8 mouse cellular contexts compared by ENCODE assay signal in the genomic region with DNA sequence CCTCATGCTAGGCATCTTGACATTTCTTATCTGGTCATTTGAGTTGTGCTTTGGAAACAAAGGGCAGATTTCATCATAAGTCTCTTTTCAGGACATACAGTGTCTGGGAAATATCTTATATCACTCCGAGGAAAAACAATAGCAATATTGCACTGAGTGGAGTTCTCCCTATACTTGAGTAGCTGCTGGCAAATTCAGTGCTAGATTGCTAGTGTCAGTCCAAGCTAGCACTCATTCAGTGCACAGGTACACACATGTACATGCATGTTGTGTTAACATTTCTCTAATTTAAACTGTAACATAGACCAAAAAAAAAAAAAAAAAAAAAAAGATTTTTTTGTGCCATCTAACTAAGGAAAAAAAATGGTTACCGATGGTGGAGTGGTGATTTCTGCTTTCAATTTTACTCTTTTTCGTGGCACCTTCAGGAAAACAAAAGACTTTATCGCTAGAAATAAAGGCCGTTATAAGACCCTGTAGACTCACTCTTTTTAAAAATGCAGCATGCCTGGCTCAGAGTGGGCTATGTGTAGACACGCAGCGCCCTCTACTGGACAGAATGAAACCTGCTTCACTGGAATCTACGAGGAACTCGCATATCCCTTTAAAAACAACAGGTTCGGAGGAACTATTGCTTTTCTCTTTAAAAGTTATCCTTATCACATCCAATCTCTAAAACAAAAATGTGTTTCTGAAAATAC.
A peak's percentile ranks its signal among the peaks of the same experiment; 100 is the strongest.
DNase-seq lines count a peak whose midpoint lies in the region; ATAC-seq and TF ChIP-seq lines count a peak whose summit lies in the region.

No protein-coding gene starts in this region.

- H3K4me2 ChIP-seq in embryonic facial prominence, embryonic 14.5 days (ENCODE audit: low read depth, low read length) = peak overlapping the region; percentile 53
- H3K4me2 ChIP-seq in kidney, embryonic 14.5 days (replicated peaks; ENCODE audit: low read depth, low read length) = peak overlapping the region; percentile 56
- H3K4me2 ChIP-seq in limb, embryonic 14.5 days (replicated peaks; ENCODE audit: low read depth, low read length, severe bottlenecking) = peak overlapping the region; percentile 51
- peak overlapping the region; percentile 53 for H3K4me2 ChIP-seq in midbrain, embryonic 16.5 days (ENCODE audit: low read length)

- H3K9ac ChIP-seq in embryonic facial prominence, embryonic 14.5 days (ENCODE audit: low read depth, low read length) = peak overlapping the region; percentile 51
- H3K9ac ChIP-seq in kidney, embryonic 14.5 days (ENCODE audit: low read depth, low read length) = 0 out of 2 replicates have a peak overlapping the region, but pooled peaks have one; percentile 23
- H3K9ac ChIP-seq in limb, embryonic 14.5 days (ENCODE audit: low read depth, low read length, severe bottlenecking) = peak overlapping the region; percentile 59
- H3K9ac ChIP-seq in midbrain, embryonic 16.5 days (ENCODE audit: low read depth, low read length) = no peak overlapping the region; the same call in 1 of the 2 replicates

- H3K27ac ChIP-seq in embryonic facial prominence, embryonic 14.5 days (replicated peaks; ENCODE audit: low read depth, low read length) = 0 out of 2 replicates have a peak overlapping the region, but pooled peaks have one; percentile 44
- H3K27ac ChIP-seq in kidney, embryonic 14.5 days (ENCODE audit: low read depth, low read length) = no peak overlapping the region
- 0 out of 2 replicates have a peak overlapping the region, but pooled peaks have one; percentile 15 for H3K27ac ChIP-seq in limb, embryonic 14.5 days (replicated peaks; ENCODE audit: low read depth, low read length)
- H3K27ac ChIP-seq in midbrain, embryonic 16.5 days (ENCODE audit: low read length) = no peak overlapping the region

- no peaks in the 10 kb centered on the region for H3K9me3 ChIP-seq in embryonic facial prominence, embryonic 14.5 days (ENCODE audit: control insufficient read depth, low read length)
- no peaks in the 10 kb centered on the region for H3K9me3 ChIP-seq in kidney, embryonic 14.5 days (ENCODE audit: control insufficient read depth, low read length)
- H3K9me3 ChIP-seq in limb, embryonic 14.5 days (ENCODE audit: control insufficient read depth, low read length) = no peaks in the 10 kb centered on the region
- H3K9me3 ChIP-seq in midbrain, embryonic 16.5 days (replicated peaks; ENCODE audit: control insufficient read depth, low read length, poor library complexity, severe bottlenecking) = no peaks in the 10 kb centered on the region

- H3K27me3 ChIP-seq in embryonic facial prominence, embryonic 14.5 days (replicated peaks; ENCODE audit: control insufficient read depth, insufficient read depth, low read length) = no peaks in the 10 kb centered on the region
- no peaks in the 10 kb centered on the region for H3K27me3 ChIP-seq in kidney, embryonic 14.5 days (ENCODE audit: control insufficient read depth, insufficient read depth, low read length)
- no peaks in the 10 kb centered on the region for H3K27me3 ChIP-seq in limb, embryonic 14.5 days (ENCODE audit: control insufficient read depth, insufficient read depth, low read length)
- H3K27me3 ChIP-seq in midbrain, embryonic 16.5 days (ENCODE audit: control insufficient read depth, insufficient read depth, low read depth, low read length) = no peaks in the 10 kb centered on the region

- H3K4me1 ChIP-seq in embryonic facial prominence, embryonic 14.5 days (ENCODE audit: control insufficient read depth, insufficient read depth, low read length) = no peaks in the 10 kb centered on the region; the same call in 1 of the 2 replicates
- no peaks in the 10 kb centered on the region for H3K4me1 ChIP-seq in kidney, embryonic 14.5 days (ENCODE audit: control insufficient read depth, insufficient read depth, low read length)
- H3K4me1 ChIP-seq in limb, embryonic 14.5 days (ENCODE audit: control insufficient read depth, insufficient read depth, low read length) = peaks cover 12% of the 10 kb centered on the region
- H3K4me1 ChIP-seq in midbrain, embryonic 16.5 days (ENCODE audit: control insufficient read depth, insufficient read depth, low read length) = peaks cover 6% of the 10 kb centered on the region

- no peak for TF ChIP-seq POLR2A in limb, embryonic 14.5 days (IDR thresholded peaks at IDR 0.05; ENCODE audit: borderline replicate concordance, extremely low read depth, insufficient read depth, insufficient read length)

- H3K36me3 ChIP-seq in embryonic facial prominence, embryonic 14.5 days (ENCODE audit: control insufficient read depth, insufficient read depth, low read length) = no peaks in the 10 kb centered on the region
- H3K36me3 ChIP-seq in kidney, embryonic 14.5 days (ENCODE audit: control insufficient read depth, insufficient read depth, low read length) = no peaks in the 10 kb centered on the region
- no peaks in the 10 kb centered on the region for H3K36me3 ChIP-seq in limb, embryonic 14.5 days (ENCODE audit: control insufficient read depth, insufficient read depth, low read length)
- no peaks in the 10 kb centered on the region for H3K36me3 ChIP-seq in midbrain, embryonic 16.5 days (ENCODE audit: control insufficient read depth, insufficient read depth, low read length)

- peak; percentile 2 for DNase-seq in 3134 (ENCODE audit: extremely low read depth, insufficient read length, low spot score)
- peak; percentile 83 to 87 for DNase-seq in adrenal gland, postnatal 36 days
- peak; percentile 93 for DNase-seq in embryonic facial prominence, embryonic 14.5 days (ENCODE audit: low spot score)
- DNase-seq in heart, adult 9 months (ENCODE audit: low spot score in 2 of 2) = peak; percentile 8 to 54
- DNase-seq in limb, embryonic 14.5 days (ENCODE audit: low spot score) = peak; percentile 90
- peak; percentile 54 to 81 for DNase-seq in spleen, postnatal 4 days (ENCODE audit: low spot score in 2 of 2)

- peak overlapping the region; percentile 43 for H3K4me3 ChIP-seq in embryonic facial prominence, embryonic 14.5 days (ENCODE audit: low read depth, low read length)
- peak overlapping the region; percentile 38 for H3K4me3 ChIP-seq in kidney, embryonic 14.5 days (ENCODE audit: low read length)
- H3K4me3 ChIP-seq in limb, embryonic 14.5 days (replicated peaks; ENCODE audit: low read length) = peak overlapping the region; percentile 43
- H3K4me3 ChIP-seq in midbrain, embryonic 16.5 days (ENCODE audit: low read depth, low read length) = peak overlapping the region; percentile 36

- peak; percentile 88 for ATAC-seq in embryonic facial prominence, embryonic 14.5 days (ENCODE audit: low read depth)
- peak; percentile 70; the same call in 1 of the 2 replicates for ATAC-seq in kidney, embryonic 14.5 days (ENCODE audit: low FRiP score, low TSS enrichment)
- peak; percentile 79; the same call in 1 of the 2 replicates for ATAC-seq in limb, embryonic 14.5 days (ENCODE audit: low FRiP score, low read depth)
- peak; percentile 91 for ATAC-seq in midbrain, embryonic 16.5 days

- 17% methylated on average over 10 of the region's 10 CpGs for WGBS in embryonic facial prominence, embryonic 14.5 days
- WGBS in kidney, embryonic 14.5 days = 22% methylated on average over 10 of the region's 10 CpGs
- WGBS in limb, embryonic 14.5 days = 13% methylated on average over 10 of the region's 10 CpGs
- WGBS in midbrain, embryonic 16.5 days = 17% methylated on average over 10 of the region's 10 CpGs

Comparison
In these comparisons a context has a peak if more than half of its experiments do, and no peak if none do; other contexts are left out.
1. DNase-seq: peak in every context shown above with its lines; median percentile 93 in embryonic facial prominence, embryonic 14.5 days; 90 in limb, embryonic 14.5 days; 85 in adrenal gland, postnatal 36 days; 68 in spleen, postnatal 4 days; 31 in heart, adult 9 months; 2 in 3134.
2. H3K27ac ChIP-seq: peak in embryonic facial prominence, embryonic 14.5 days (single experiment) and limb, embryonic 14.5 days (single experiment); none in kidney, embryonic 14.5 days (single experiment) and midbrain, embryonic 16.5 days (single experiment).
3. Peak in every context shown above with its lines, with median percentiles within 50 percentile points of each other: ATAC-seq, H3K4me2 ChIP-seq and H3K4me3 ChIP-seq.